Mouse (Mus musculus) natural killer cell, adult 2 months (primary cell): ENCODE measurements at regions not wholly inside any gene's neighbourhood (a gene's known extent, or its start where the extent isn't known, plus 50 kb on each side); places are given as distances from the start of the nearest gene placed in this dataset.

Experiments used
- DNase-seq, 2 experiments: peaks; one replicate each; pipeline ENCODE4 v3.0.0; 2022; ENCODE audit warnings: low spot score in 2 of 2

DNA sequence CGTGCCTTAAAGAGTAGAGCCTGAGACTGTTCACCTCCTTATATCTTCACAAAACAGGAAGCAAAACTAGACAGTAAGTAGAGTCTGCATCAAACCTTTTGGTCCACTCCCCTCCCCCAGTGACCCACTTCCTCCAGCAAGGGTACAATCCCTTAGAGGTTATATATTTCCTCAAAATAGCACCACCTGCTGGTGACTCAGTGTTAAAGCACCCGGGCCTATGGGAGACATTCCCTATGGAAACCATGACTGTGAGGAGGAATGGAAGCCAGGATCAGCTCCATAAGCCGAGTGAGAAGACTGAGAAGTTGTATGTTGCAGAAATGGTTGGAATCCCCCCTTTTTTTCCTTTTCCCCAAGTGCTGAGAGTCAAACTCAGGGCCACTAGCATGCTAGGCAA lies 66.5 kb upstream of the 4931429L15Rik start:
- DNase-seq, result no peak

DNA sequence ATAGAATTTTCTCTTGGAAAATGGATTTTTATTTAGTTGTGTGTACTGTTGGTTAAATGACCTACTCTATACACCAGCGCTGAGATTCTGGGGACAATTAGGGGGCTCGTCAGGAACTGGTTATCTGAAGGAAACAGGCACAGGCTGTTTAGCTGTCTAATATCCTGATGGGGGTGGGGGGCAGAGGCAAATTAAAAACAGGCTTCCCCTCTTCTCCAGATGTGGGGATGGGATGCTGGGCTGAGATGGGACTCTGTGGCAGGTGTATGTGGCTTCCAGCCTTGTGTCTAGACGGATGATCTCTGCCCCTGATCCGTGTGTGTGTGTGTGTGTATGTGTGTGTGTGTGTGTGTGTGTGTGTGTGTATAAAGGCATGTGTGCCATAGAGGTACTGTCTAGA lies 61.6 kb upstream of the 4931429L15Rik start:
- DNase-seq, result no peak

DNA sequence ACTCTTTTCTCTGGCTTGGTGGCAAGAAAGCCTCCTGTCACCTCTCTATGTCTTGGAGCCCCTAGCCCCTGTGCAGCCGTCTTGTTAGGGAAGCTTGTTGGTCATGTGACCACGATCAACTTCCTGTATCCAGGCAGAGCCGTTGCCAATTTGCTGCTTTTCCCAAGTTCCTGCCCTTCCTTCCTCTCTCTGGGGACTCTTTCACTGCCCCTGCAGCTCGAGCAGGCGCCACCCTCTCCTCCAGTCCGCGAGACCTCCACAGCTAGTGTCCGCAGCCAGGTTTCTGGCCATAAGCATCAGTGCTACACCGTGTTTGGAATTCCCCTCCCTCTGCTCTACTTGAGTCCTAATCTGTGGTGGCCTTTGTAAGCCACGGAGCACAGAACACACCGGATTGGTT lies 59.7 kb upstream of the 4931429L15Rik start:
- no peak for DNase-seq

DNA sequence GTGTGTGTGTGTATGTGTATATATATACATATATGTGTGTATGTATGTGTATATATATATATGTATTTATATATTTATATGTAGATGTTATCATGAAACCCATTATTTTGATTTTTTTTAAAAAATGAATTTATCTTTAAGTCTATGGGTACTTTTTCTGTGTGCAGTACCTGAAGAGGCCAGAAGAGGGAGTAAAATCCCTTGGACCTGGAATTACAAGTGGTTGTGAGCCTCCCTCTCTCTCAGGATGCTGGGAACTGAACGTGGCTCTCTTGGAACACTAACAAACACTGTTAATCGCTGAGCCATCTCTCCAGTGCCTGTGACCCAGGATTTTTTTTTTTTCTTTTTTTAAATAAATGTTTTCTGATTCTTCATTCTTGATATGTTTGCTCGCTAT lies 58.6 kb upstream of the 4931429L15Rik start:
- no peak for DNase-seq
